Mouse (Mus musculus) stomach, embryonic 15.5 days (tissue): ENCODE measurements around the gene Gm973. TPM values are rescaled to one million over a fixed set of nuclear protein-coding genes. Genes with fewer than 3 reads are reported as not detected.

ENCODE experiments used
- ATAC-seq: fragments of 200-750 bp; cut with Nextera tagmentation; 2 replicates; pipeline ENCODE4 v1.8.0; 2017; ENCODE audit warnings: low read depth, moderate number of reproducible peaks, moderate TSS enrichment; ENCODE audit not compliant: insufficient read depth, low FRiP score
- H3K27ac ChIP-seq: fragments of 300-500 bp; sonication (generic); 2 replicates; pipeline ENCODE4 v1.5.1; 2015; ENCODE audit warnings: mild to moderate bottlenecking, inconsistent platforms
- H3K27me3 ChIP-seq: fragments of 300-500 bp; sonication (generic); replicated peaks from 2 replicates; pipeline ENCODE4 v1.6.1; 2015; ENCODE audit warnings: inconsistent platforms
- H3K36me3 ChIP-seq: fragments of 300-500 bp; sonication (generic); 2 replicates; pipeline ENCODE4 v1.6.1; 2015; ENCODE audit warnings: inconsistent platforms
- H3K4me1 ChIP-seq: fragments of 300-500 bp; sonication (generic); 2 replicates; pipeline ENCODE4 v1.6.1; 2015; ENCODE audit warnings: inconsistent platforms
- H3K4me2 ChIP-seq: fragments of 300-500 bp; sonication (generic); 2 replicates; pipeline ENCODE4 v1.6.1; 2015; ENCODE audit warnings: mild to moderate bottlenecking, inconsistent platforms
- H3K4me3 ChIP-seq: fragments of 300-500 bp; sonication (generic); replicated peaks from 2 replicates; pipeline ENCODE4 v1.5.1; 2015; ENCODE audit warnings: inconsistent platforms
- H3K9ac ChIP-seq: fragments of 300-500 bp; sonication (generic); 2 replicates; pipeline ENCODE4 v1.6.1; 2015; ENCODE audit warnings: inconsistent platforms
- H3K9me3 ChIP-seq: fragments of 300-500 bp; sonication (generic); 2 replicates; pipeline ENCODE4 v1.6.1; 2016; ENCODE audit warnings: inconsistent platforms
- WGBS: fragments of 180-500 bp; shearing (Covaris S2); methylation state at CpG from one replicate; pipeline ENCODE4 v1.1.7; 2015; 5-methylcytosine and 5-hydroxymethylcytosine counted together
- polyA plus RNA-seq: library from polyadenylated mRNA; unstranded; fragments of >200 nt; fragmentation: Nextera tagmentation; extraction: Ambion mirVana; gene quantifications from 2 replicates; pipeline ENCODE4 v1.2.1, GENCODE M21; 2015

Gm973 gene
- polyA plus RNA-seq: 0.39 and 0.55 TPM in 2 replicates

DNA sequence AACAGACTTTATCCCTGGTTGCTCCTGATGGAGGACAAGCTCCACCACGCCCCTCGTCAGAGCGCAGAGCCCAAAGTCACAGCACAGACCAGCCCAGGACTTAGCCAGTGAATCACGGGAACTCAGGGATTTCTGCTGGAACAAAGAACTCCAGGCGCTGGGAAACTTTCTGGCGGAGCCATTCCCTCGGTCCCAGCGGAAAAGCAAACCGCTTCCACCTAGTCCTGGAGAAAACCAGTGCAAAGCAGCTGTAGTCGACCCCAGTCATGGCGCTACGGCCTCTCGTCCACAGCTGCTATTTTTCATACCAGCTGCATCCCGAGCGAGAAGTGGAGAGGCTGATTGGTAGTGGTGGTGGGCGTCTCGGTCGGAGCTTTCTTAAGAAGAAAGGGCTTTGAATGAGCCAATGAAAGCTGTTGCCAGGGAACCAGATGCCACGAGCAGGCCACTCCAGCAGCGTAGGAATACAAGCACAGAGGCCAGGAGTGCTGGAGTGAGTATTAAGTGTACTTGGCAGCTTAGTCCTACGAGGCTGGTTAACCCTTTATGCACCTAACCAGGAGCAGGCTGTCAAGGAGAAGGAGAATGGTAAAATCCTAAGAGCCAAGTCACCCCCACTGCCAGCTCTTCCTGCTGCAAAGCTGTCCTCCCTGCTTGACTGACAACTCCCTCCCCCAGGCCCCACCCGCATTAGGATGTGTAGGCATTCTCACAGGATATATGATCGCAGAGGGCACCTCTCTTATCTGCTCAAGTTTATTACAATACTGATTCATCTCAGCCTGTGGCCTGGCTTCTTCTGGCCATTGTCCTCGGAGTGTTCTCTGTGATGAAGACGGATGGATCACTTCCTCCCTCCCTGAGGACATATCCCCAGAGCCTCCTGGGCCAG, at the start of gene Gm973:
Gene Gm973 (plus strand): TSS at position 239 of the 892 bp plus-strand sequence.
- H3K4me2 ChIP-seq: peak within 1 kb of the TSS; percentile 58
- H3K27me3 ChIP-seq: no peaks in the 10 kb centered on the region
- ATAC-seq: peak; percentile 81; the same call in 1 of the 2 replicates
- H3K36me3 ChIP-seq: no peaks in the 10 kb centered on the region
- 7% methylated on average over 25 of the region's 25 CpGs for WGBS
- peak within 1 kb of the TSS; percentile 29 for H3K4me3 ChIP-seq
- peaks cover 11% of the 10 kb centered on the region for H3K4me1 ChIP-seq
- no peaks in the 10 kb centered on the region for H3K9me3 ChIP-seq
- peak within 1 kb of the TSS; percentile 38 for H3K9ac ChIP-seq
- peak within 1 kb of the TSS; percentile 83 for H3K27ac ChIP-seq

DNA sequence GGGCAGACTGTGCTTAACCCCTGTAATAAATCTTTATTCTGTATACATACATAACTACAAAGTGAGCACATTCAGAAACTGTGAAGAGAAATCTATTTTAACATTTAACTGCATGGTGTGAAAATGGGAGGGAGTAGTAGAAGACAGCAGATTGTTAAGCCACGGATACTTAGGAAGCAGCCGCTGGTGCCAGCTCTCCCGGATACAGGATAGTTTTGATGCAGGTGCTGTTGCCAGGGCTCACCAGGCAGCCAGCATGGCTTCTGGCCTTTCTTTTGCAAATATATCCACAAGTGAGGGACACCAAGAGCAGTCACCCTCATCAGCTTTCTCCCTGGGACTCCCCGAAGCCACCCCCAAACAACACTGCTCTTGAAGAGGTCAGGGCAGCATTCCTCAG, 46.9 kb upstream of the Gm973 start:
- H3K4me2 ChIP-seq: no peak overlapping the region
- no peak overlapping the region for H3K4me3 ChIP-seq
- H3K27ac ChIP-seq: no peak overlapping the region
- 56% methylated on average over 4 of the region's 4 CpGs for WGBS
- no peaks in the 10 kb centered on the region for H3K9me3 ChIP-seq
- ATAC-seq: no peak
- H3K36me3 ChIP-seq: no peaks in the 10 kb centered on the region
- H3K9ac ChIP-seq: no peak overlapping the region
- no peaks in the 10 kb centered on the region for H3K27me3 ChIP-seq
- peaks cover 20% of the 10 kb centered on the region for H3K4me1 ChIP-seq

DNA sequence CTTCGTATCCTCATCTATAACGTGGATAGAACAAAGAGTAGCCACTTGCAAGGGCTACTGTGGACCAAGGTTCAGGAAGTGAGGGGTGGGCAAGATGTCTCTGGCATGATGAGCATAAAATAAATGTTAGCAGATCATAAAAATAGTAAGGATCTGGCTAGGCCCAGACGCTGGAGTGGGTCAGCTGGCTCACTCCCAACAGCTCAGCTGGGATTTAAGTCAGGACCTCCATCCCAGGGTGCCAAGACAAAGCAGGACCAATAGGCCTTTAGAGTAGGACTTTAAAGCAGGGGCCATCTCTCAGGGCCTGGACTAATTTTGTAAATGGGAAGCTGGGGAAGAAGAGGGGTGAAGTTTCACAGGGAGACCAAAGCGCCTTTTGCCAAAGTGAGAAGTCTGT, 45.3 kb upstream of the Gm973 start:
- H3K9me3 ChIP-seq: no peaks in the 10 kb centered on the region
- peaks cover 17% of the 10 kb centered on the region for H3K4me1 ChIP-seq
- H3K9ac ChIP-seq: no peak overlapping the region
- WGBS: 60% methylated on average over 4 of the region's 4 CpGs
- H3K36me3 ChIP-seq: no peaks in the 10 kb centered on the region
- H3K4me3 ChIP-seq: no peak overlapping the region
- ATAC-seq: no peak
- H3K27ac ChIP-seq: no peak overlapping the region
- no peaks in the 10 kb centered on the region for H3K27me3 ChIP-seq
- no peak overlapping the region for H3K4me2 ChIP-seq

DNA sequence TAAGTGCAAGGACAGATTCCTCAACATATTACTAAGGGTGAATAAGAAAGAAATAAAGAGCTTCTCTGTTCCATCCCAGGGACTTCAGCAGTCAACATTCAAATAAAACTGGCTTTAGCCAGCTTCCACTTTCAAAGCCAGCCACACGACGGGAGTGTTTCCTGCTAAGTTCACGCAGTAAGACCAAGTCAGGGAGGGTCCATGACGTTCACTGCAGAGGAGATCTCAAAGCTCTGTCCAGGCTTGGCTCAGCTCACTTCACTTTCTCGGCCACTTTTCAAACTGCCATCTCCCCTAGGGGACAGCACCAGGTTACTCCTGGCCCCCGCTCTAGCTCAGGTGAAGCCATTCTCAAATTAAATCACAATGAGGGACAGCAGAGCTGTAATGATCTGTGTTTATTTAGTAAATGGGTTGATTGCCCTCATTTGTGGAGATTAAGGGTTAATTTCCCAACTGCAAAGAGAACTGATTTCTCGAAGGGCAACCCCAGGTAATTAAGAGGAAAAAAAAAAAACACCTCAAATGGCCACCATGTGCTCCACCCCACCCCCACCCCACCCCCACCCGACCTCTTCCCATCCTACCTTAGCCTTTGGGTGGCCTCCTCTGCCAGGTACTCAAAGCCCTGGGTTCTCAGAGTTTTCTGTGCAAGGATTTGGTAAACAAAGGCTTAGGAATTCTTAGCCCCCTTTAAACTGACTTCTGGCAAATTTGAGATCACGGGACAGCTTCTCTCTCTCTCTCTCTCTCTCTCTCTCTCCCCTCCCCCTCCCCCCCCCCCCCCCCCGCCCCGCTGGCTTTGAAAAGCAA, 43.5 kb upstream of the Gm973 start:
- H3K27me3 ChIP-seq: no peaks in the 10 kb centered on the region
- H3K4me3 ChIP-seq: no peak overlapping the region
- H3K9ac ChIP-seq: no peak overlapping the region
- no peak overlapping the region for H3K4me2 ChIP-seq
- H3K9me3 ChIP-seq: no peaks in the 10 kb centered on the region
- H3K27ac ChIP-seq: no peak overlapping the region
- 16% methylated on average over 9 of the region's 11 CpGs for WGBS
- peaks cover 17% of the 10 kb centered on the region for H3K4me1 ChIP-seq
- no peak for ATAC-seq
- H3K36me3 ChIP-seq: no peaks in the 10 kb centered on the region

DNA sequence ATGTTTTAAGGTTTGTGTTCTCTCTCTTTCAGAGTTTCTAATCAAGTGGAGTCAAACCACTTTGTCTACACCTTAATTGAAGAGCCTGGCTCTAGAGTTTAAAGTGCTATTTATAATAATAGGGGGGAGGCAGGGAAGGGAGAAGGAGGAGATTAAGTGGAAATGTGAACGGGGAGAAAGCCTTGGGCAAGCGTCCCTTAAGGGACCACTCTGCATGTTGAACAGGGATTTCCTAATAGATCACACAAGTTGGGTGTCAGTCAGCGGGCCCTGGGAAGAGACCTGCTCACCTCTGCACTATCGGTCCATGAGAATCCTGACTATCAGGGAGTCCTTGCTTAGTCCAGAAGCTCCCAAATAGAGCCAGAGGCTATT, 42.9 kb upstream of the Gm973 start:
- H3K4me1 ChIP-seq: peaks cover 17% of the 10 kb centered on the region
- ATAC-seq: no peak
- no peak overlapping the region for H3K4me2 ChIP-seq
- H3K9ac ChIP-seq: no peak overlapping the region
- no peaks in the 10 kb centered on the region for H3K27me3 ChIP-seq
- H3K9me3 ChIP-seq: no peaks in the 10 kb centered on the region
- no peak overlapping the region for H3K27ac ChIP-seq
- no peak overlapping the region for H3K4me3 ChIP-seq
- WGBS: 15% methylated on average over 4 of the region's 4 CpGs
- no peaks in the 10 kb centered on the region for H3K36me3 ChIP-seq

DNA sequence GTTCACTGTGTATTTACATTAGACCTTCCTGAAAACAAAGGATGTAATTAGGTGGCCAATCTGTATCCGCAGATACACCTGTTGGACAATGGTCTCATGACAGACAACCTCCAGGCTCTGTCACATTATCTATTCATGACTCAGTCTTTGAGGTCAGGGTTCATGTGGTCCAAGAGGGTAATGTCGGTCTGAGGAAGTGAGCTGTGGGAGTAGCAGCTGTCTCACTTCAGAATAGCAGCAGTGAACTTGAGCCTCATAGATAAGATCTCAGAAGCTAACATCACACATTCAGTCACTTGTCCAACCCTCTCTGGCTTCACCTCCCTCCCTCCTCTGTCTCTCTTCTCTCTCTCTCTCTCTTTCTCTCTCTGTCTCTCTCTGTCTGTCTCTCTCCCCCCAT, 40.4 kb upstream of the Gm973 start:
- 21% methylated on average over 2 of the region's 2 CpGs for WGBS
- ATAC-seq: no peak

DNA sequence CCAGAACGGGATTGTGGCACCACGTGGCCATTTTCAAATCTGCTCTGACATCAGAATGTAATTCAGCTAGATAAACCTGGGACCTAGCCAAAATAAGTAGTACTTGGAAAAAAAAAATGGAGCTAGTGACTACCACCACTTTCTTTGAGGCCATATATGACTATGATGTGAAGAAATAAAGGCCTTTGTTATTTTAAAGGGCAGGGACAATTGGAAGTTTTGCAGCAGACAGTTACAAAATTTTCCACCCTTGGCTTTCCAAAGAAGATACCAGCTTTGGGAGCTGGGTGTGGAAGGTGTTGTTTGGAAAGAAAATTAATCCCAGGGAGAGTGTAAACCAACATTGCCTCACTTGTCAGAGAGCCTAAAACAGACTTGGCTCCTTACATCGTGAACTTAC, 37.2 kb upstream of the Gm973 start:
- Histone ChIP-seq H3K9ac (no peak overlapping the region), H3K27me3 (no peaks in the 10 kb centered on the region), H3K36me3 (no peaks in the 10 kb centered on the region), H3K4me1 (peaks cover 17% of the 10 kb centered on the region), H3K4me2 (no peak overlapping the region), H3K27ac (no peak overlapping the region), H3K4me3 (no peak overlapping the region), H3K9me3 (no peaks in the 10 kb centered on the region)
- 64% methylated on average over 3 of the region's 3 CpGs for WGBS
- ATAC-seq: no peak

More for the DNA sequence above, 40.4 kb upstream of the Gm973 start:
- no peak overlapping the region for H3K4me3 ChIP-seq
- no peak overlapping the region for H3K4me2 ChIP-seq
- H3K27me3 ChIP-seq: no peaks in the 10 kb centered on the region
- H3K9ac ChIP-seq: no peak overlapping the region
- no peaks in the 10 kb centered on the region for H3K36me3 ChIP-seq
- no peaks in the 10 kb centered on the region for H3K9me3 ChIP-seq
- peaks cover 19% of the 10 kb centered on the region for H3K4me1 ChIP-seq
- no peak overlapping the region for H3K27ac ChIP-seq

DNA sequence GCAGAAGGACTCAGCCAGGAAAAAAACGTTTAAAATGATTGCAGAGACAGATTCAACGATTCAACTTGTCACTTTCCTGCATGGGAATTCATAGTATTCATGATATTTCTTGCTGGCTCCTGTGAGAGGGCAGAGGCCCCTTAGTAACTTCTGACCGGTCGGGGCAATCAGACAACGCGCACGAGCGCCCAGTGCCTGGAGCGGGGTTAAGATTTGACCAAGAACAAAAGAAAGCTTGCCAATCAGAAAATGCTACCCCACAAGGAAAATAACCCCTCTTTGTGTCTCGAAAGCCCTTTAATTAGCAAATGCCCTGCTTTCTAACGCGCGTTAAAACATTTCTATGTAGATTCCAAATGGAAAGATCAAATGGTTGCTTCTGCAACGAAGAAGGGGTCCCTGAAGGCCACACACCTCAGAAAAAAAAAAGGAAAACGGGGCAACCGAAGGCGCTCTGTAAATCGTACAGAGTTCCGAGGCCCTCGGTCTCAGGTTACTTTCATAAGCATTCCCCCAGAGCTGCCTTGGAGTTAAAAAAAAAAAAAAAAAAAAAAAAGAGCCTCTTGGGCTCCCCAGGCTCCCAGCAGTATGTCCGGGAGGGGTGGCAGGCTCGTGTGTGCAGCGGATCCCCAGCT, 35.1 kb upstream of the Gm973 start:
- WGBS: 3% methylated on average over 23 of the region's 23 CpGs
- H3K27ac ChIP-seq: peak overlapping the region; percentile 98
- H3K4me2 ChIP-seq: peak overlapping the region; percentile 78
- H3K27me3 ChIP-seq: no peaks in the 10 kb centered on the region
- H3K36me3 ChIP-seq: no peaks in the 10 kb centered on the region
- peak overlapping the region; percentile 11; the same call in 1 of the 2 replicates for H3K9ac ChIP-seq
- peak overlapping the region; percentile 77 for H3K4me3 ChIP-seq
- peaks cover 28% of the 10 kb centered on the region for H3K4me1 ChIP-seq
- ATAC-seq: no peak; the same call in 1 of the 2 replicates
- no peaks in the 10 kb centered on the region for H3K9me3 ChIP-seq

DNA sequence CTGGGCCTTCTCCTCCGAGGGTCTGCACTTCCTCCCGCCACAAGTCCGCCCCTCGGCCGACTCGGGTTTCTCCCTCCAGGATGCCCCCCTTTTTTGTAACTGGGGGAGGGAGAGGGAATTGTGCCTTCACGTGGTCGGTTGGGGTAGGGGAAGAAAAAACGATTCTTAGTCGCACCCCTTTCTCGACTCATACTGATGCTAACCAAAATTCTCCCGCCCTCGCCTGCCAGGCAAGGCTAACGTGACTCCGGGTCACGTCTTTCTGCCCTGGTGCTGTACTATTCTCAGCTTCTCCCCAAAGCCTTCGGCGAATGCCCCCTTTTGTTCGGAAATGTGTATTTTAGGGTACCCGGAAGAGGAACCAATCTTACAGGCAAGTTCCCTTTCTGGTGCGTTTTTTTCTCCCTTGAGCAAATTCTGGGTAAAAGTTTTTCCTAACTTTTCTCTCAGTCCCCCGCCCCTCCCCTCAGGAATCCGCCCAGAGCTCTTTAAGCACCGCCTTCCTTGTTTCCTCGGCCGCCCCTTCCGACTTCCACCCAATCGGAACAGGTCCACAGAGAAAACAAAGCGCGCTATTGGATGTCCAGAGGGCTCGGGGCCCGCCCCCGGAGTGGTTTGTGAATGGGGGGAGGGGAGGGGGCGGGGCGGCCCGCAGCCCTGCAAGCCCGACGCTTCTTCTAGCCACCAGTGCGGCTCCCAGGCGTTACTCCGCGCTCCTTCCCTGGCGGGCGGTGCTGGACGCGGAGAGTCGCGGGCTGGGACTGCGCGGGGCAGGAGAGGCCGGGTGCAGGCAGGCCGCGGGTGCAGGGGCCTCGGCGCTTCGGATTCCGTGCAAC, 34.4 kb upstream of the Gm973 start:
- H3K4me2 ChIP-seq: peak overlapping the region; percentile 98
- H3K4me1 ChIP-seq: peaks cover 28% of the 10 kb centered on the region
- H3K36me3 ChIP-seq: no peaks in the 10 kb centered on the region
- no peaks in the 10 kb centered on the region for H3K9me3 ChIP-seq
- peak overlapping the region; percentile 77 for H3K4me3 ChIP-seq
- peak; percentile 94 for ATAC-seq
- no peaks in the 10 kb centered on the region for H3K27me3 ChIP-seq
- peak overlapping the region; percentile 98 for H3K27ac ChIP-seq
- peak overlapping the region; percentile 80 for H3K9ac ChIP-seq
- under 1% methylated on average over 53 of the region's 57 CpGs for WGBS

DNA sequence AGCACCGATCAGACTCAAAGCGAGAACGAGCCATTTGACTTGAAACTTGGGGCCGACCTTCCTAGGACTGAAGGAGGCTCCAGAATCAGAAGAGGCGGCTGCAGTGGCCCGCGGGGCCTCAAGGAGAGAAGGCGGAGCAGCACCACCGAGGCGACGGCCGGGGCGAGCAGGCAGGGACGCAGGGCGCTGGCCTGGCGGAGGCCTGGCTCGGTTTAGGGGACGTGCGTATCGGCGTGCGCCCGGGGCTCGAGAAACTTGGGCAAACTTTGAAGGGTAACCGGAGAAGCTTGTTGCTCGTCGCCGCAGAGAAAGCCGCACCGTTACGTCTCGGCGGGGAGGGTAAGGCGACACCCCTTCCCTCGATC, 33.8 kb upstream of the Gm973 start, which contains the start of gene Fzd7:
Gene Fzd7 (plus strand): TSS at position 94 of the 365 bp plus-strand sequence.
- Histone ChIP-seq H3K9ac (peak within 1 kb of the TSS; percentile 80), H3K4me1 (peaks cover 34% of the 10 kb centered on the region), H3K27ac (peak within 1 kb of the TSS; percentile 98), H3K4me3 (peak within 1 kb of the TSS; percentile 77), H3K9me3 (no peaks in the 10 kb centered on the region), H3K36me3 (no peaks in the 10 kb centered on the region), H3K27me3 (no peaks in the 10 kb centered on the region), H3K4me2 (peak within 1 kb of the TSS; percentile 98)
- peak; percentile 33 for ATAC-seq
- WGBS: 0% methylated on average over 35 of the region's 35 CpGs
